Mouse (Mus musculus): ENCODE measurements around the gene Ephx1. TPM values are rescaled to one million over a fixed set of nuclear protein-coding genes. Genes with fewer than 3 reads are reported as not detected.
"Not testable (repeated sequence)": the region's sequence is repeated elsewhere in the genome, so short reads cannot be mapped to it uniquely, and the experiment has no call there.

Ephx1 gene
- total RNA-seq (2022): 100 to 1,000 TPM; 324 to 382 (median 360) TPM

- no peak for DNase-seq
Measured at GRCm38 (mm10) chr1:181020756-181021487, at the start of gene Ephx1. Gene Ephx1 (minus strand): TSS chr1:181020904.

GRCm38 (mm10) chr1:181069671-181070070 is 49.0 kb upstream of the Ephx1 start:
- no peak for DNase-seq

- no peak for DNase-seq
Measured at GRCm38 (mm10) chr1:181068344-181068743, 47.6 kb upstream of the Ephx1 start.

GRCm38 (mm10) chr1:181064648-181065047 is 43.9 kb upstream of the Ephx1 start:
- DNase-seq: no peak

- DNase-seq: no peak
Measured at GRCm38 (mm10) chr1:181063991-181064390, 43.3 kb upstream of the Ephx1 start.

GRCm38 (mm10) chr1:181061784-181062485 is 41.2 kb upstream of the Ephx1 start:
- no peak for DNase-seq

- DNase-seq: no peak
Measured at GRCm38 (mm10) chr1:181052898-181053297, 32.2 kb upstream of the Ephx1 start.

- no peak for DNase-seq
Measured at GRCm38 (mm10) chr1:181050937-181051336, 30.2 kb upstream of the Ephx1 start, which contains the start of gene 9130409I23Rik. Gene 9130409I23Rik (plus strand): TSS chr1:181051237.

- no peak for DNase-seq
Measured at GRCm38 (mm10) chr1:181049328-181049842, 28.7 kb upstream of the Ephx1 start.

- no peak for DNase-seq
Measured at GRCm38 (mm10) chr1:181047520-181047919, 26.8 kb upstream of the Ephx1 start.

- DNase-seq: no peak
Measured at GRCm38 (mm10) chr1:181039652-181040051, 18.9 kb upstream of the Ephx1 start.

- DNase-seq: no peak
Measured at GRCm38 (mm10) chr1:181037623-181038022, 16.9 kb upstream of the Ephx1 start.

GRCm38 (mm10) chr1:181035015-181035778 is 14.5 kb upstream of the Ephx1 start:
- not testable (repeated sequence) for DNase-seq

GRCm38 (mm10) chr1:181022265-181022664 is 1.6 kb upstream of the Ephx1 start:
- peak; percentile 66 for DNase-seq

GRCm38 (mm10) chr1:181021488-181021865 is 773 bp upstream of the Ephx1 start:
- DNase-seq: no peak

GRCm38 (mm10) chr1:181017890-181018420 is 2.7 kb downstream of the Ephx1 start:
- DNase-seq: no peak

- peak; percentile 79 for DNase-seq
Measured at GRCm38 (mm10) chr1:181017212-181017711, 3.4 kb downstream of the Ephx1 start.

GRCm38 (mm10) chr1:181016532-181017131 is 4.1 kb downstream of the Ephx1 start:
- peak; percentile 85 for DNase-seq

- no peak for DNase-seq
Measured at GRCm38 (mm10) chr1:181016045-181016444, 4.7 kb downstream of the Ephx1 start.

GRCm38 (mm10) chr1:181015558-181015957 is 5.1 kb downstream of the Ephx1 start:
- peak; percentile 83 for DNase-seq

- no peak for DNase-seq
Measured at GRCm38 (mm10) chr1:181014731-181015500, 5.8 kb downstream of the Ephx1 start.
